Mouse (Mus musculus): ENCODE measurements around the gene Frmd5.

- TF ChIP-seq EP300 (optimal IDR thresholded peaks at IDR 0.05) (no peak), CTCF (IDR thresholded peaks at IDR 0.05; ENCODE audit: low read depth) (peak; percentile 98)
These were observed 235.1 kb downstream of the Frmd5 start for GRCm38 (mm10) chr2:121571780-121572179.

Measured in stomach, postnatal 0 days (tissue).